Comparison of ENCODE assay signal across 8 mouse cellular contexts in genomic region chr1:133797979-133798820, GRCm38 (mm10). TPM values are rescaled to one million over a fixed set of nuclear protein-coding genes. Genes with fewer than 3 reads are reported as not detected.
A peak's percentile ranks its signal among the peaks of the same experiment; 100 is the strongest.
DNase-seq lines count a peak whose midpoint lies in the region; ATAC-seq and TF ChIP-seq lines count a peak whose summit lies in the region.

No protein-coding gene starts in this region.

- H3K9me3 ChIP-seq in limb, embryonic 14.5 days (ENCODE audit: control insufficient read depth, low read length) = no peaks in the 10 kb centered on the region
- no peaks in the 10 kb centered on the region for H3K9me3 ChIP-seq in neural tube, embryonic 12.5 days

- no peak for ATAC-seq in limb, embryonic 14.5 days (ENCODE audit: low FRiP score, low read depth)
- no peak for ATAC-seq in neural tube, embryonic 12.5 days (ENCODE audit: low FRiP score, low read depth)

- H3K4me3 ChIP-seq in bone marrow, adult 2 months (replicated peaks; ENCODE audit: control insufficient read depth, low read depth, low read length) = peak overlapping the region; percentile 87
- H3K4me3 ChIP-seq in limb, embryonic 14.5 days (replicated peaks; ENCODE audit: low read length) = peak overlapping the region; percentile 68; the same call in 1 of the 2 replicates
- H3K4me3 ChIP-seq in neural tube, embryonic 12.5 days = peak overlapping the region; percentile 4; the same call in 1 of the 2 replicates

- H3K36me3 ChIP-seq in limb, embryonic 14.5 days (ENCODE audit: control insufficient read depth, insufficient read depth, low read length) = no peaks in the 10 kb centered on the region
- no peaks in the 10 kb centered on the region for H3K36me3 ChIP-seq in neural tube, embryonic 12.5 days

- no peaks in the 10 kb centered on the region for H3K27me3 ChIP-seq in limb, embryonic 14.5 days (ENCODE audit: control insufficient read depth, insufficient read depth, low read length)
- no peaks in the 10 kb centered on the region for H3K27me3 ChIP-seq in neural tube, embryonic 12.5 days (replicated peaks)

- no peak for TF ChIP-seq CTCF in bone marrow, adult 2 months (IDR thresholded peaks at IDR 0.05; ENCODE audit: control insufficient read depth, insufficient read depth, low read length)

- 14% methylated on average over 9 of the region's 9 CpGs for WGBS in bone marrow, adult 2 months
- 36% methylated on average over 9 of the region's 9 CpGs for WGBS in limb, embryonic 14.5 days
- WGBS in neural tube, embryonic 12.5 days = 32% methylated on average over 9 of the region's 9 CpGs

- H3K4me1 ChIP-seq in bone marrow, adult 2 months (ENCODE audit: control insufficient read depth, insufficient read depth, low read length) = peaks cover 5% of the 10 kb centered on the region; the same call in 1 of the 2 replicates
- peaks cover 29% of the 10 kb centered on the region for H3K4me1 ChIP-seq in limb, embryonic 14.5 days (ENCODE audit: control insufficient read depth, insufficient read depth, low read length)
- H3K4me1 ChIP-seq in neural tube, embryonic 12.5 days = peaks cover 39% of the 10 kb centered on the region

- no peak for TF ChIP-seq POLR2A in bone marrow, adult 2 months (IDR thresholded peaks at IDR 0.05; ENCODE audit: borderline replicate concordance, control insufficient read depth, low read depth, low read length)
- TF ChIP-seq POLR2A in limb, embryonic 14.5 days (IDR thresholded peaks at IDR 0.05; ENCODE audit: borderline replicate concordance, extremely low read depth, insufficient read depth, insufficient read length) = no peak

- H3K9ac ChIP-seq in limb, embryonic 14.5 days (ENCODE audit: low read depth, low read length, severe bottlenecking) = no peak overlapping the region
- no peak overlapping the region for H3K9ac ChIP-seq in neural tube, embryonic 12.5 days

- peak overlapping the region; percentile 62 for H3K27ac ChIP-seq in bone marrow, adult 2 months (ENCODE audit: control insufficient read depth, insufficient read depth, low read depth, low read length, poor library complexity)
- H3K27ac ChIP-seq in limb, embryonic 14.5 days (replicated peaks; ENCODE audit: low read depth, low read length) = no peak overlapping the region
- no peak overlapping the region for H3K27ac ChIP-seq in neural tube, embryonic 12.5 days

- peak overlapping the region; percentile 94 for H3K4me2 ChIP-seq in limb, embryonic 14.5 days (replicated peaks; ENCODE audit: low read depth, low read length, severe bottlenecking)
- H3K4me2 ChIP-seq in neural tube, embryonic 12.5 days (replicated peaks) = peak overlapping the region; percentile 94

- DNase-seq in adrenal gland, postnatal 10 days = peak; percentile 41
- DNase-seq in adrenal gland, adult 18-20 months (ENCODE audit: low spot score in 2 of 2) = no peak
- DNase-seq in heart, postnatal 4 days = peak; percentile 18
- DNase-seq in limb, embryonic 14.5 days (ENCODE audit: low spot score) = no peak
- no peak for DNase-seq in adipocyte (ENCODE audit: low spot score)
- no peak for DNase-seq in cerebellum, adult 11 months

RNA-seq across cellular contexts. Expression of gene Atp2b4, which starts 2.6 kb away (rescaled TPM):
- 10 to 100 TPM; 33.3 to 40.3 TPM for total RNA-seq in adrenal gland, postnatal 10 days (2021)
- total RNA-seq in adrenal gland, adult 18-20 months (2021) = 10 to 100 TPM; 25.1 to 41.5 TPM
- polyA plus RNA-seq in bone marrow, adult 2 months (2011; ENCODE audit: insufficient read depth, insufficient read length, low replicate concordance, missing spikeins) = 37.6 and 43.7 TPM in 2 replicates
- total RNA-seq in heart, postnatal 4 days (2021) = 10 to 100 TPM; 32.4 to 37.4 TPM
- 22.9 and 24.8 TPM in 2 replicates for polyA plus RNA-seq in limb, embryonic 14.5 days (2012; rRNA removed)
- 23.7 and 24.2 TPM in 2 replicates for polyA plus RNA-seq in limb, embryonic 14.5 days (2014; fragmentation: Nextera tagmentation; extraction: Ambion mirVana)
- polyA plus RNA-seq in neural tube, embryonic 12.5 days (2016; fragmentation: Nextera tagmentation; extraction: Ambion mirVana) = 8.6 and 10.2 TPM in 2 replicates

Comparison
In these comparisons a context has a peak if more than half of its experiments do, and no peak if none do; other contexts are left out.
1. DNase-seq: peak in adrenal gland, postnatal 10 days (single experiment) and heart, postnatal 4 days (single experiment); none in adrenal gland, adult 18-20 months (0 of 2), limb, embryonic 14.5 days (single experiment), adipocyte (single experiment) and cerebellum, adult 11 months (single experiment).
2. H3K4me3 ChIP-seq: peak in every context shown above with its lines; median percentile 87 in bone marrow, adult 2 months; 68 in limb, embryonic 14.5 days; 4 in neural tube, embryonic 12.5 days.